Mouse (Mus musculus): ENCODE measurements around the gene Gja10. TPM values are rescaled to one million over a fixed set of nuclear protein-coding genes. Genes with fewer than 3 reads are reported as not detected.

Gja10 gene
- polyA plus RNA-seq (2012; ENCODE audit: insufficient read depth, insufficient read length, low replicate concordance, missing spikeins) = not detected in 2 replicates

DNA sequence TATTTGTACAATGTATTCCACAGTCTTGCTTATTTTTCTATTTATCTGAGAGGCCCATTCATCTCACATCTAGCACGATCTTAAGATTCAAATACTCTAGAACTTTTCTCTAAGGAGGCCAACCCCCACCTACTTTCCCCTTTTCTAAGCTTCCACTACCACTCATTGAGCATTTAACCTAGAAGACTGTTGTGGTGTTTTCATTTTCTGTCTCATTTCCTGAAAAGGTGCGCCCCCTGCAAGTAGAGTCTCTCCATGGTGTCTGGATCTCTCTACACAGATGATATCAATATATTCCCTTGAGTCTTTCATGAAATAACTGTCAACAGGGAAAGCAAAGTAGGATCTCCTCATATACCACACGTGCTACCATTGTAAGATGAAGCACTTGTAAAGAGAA lies at the start of gene Gja10:
Gene Gja10 (minus strand): TSS at position 101 of the 400 bp plus-strand sequence.
- no peak for TF ChIP-seq CTCF (IDR thresholded peaks at IDR 0.05; ENCODE audit: insufficient read depth, low read depth, low read length)
- no peak for TF ChIP-seq POLR2A (IDR thresholded peaks at IDR 0.05; ENCODE audit: insufficient read depth, low read depth, low read length)
- 70% methylated on average over 3 of the region's 3 CpGs for WGBS
- H3K4me3 ChIP-seq (ENCODE audit: insufficient read depth, low read depth, low read length) = no peak within 1 kb of the TSS
- no peaks in the 10 kb centered on the region for H3K4me1 ChIP-seq (ENCODE audit: control insufficient read depth, insufficient read depth, low read length)
- H3K27ac ChIP-seq (ENCODE audit: insufficient read depth, low read depth, low read length) = no peak within 1 kb of the TSS

DNA sequence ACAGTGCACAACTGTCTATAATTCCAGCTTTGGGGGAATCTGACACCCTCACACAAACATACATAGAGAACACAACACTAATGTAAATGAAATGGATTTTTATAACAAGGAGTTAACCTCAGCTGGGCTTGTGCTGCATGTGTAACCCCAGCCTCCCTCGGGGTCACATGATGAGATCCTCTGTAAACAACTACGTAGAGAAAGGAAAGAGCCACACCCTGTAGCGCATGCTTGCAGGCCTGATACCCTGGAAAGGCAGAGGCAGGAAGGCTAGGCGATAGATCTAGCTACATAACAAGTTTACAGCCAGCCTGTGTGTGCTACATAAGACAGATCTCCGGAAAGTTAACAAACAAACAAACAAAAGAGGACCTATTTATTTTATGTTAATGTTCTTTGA lies 49.1 kb upstream of the Gja10 start:
- no peak overlapping the region for H3K27ac ChIP-seq (ENCODE audit: insufficient read depth, low read depth, low read length)
- 80% methylated on average over 5 of the region's 5 CpGs for WGBS
- no peak overlapping the region for H3K4me3 ChIP-seq (ENCODE audit: insufficient read depth, low read depth, low read length)
- TF ChIP-seq CTCF (IDR thresholded peaks at IDR 0.05; ENCODE audit: insufficient read depth, low read depth, low read length) = no peak
- no peak for TF ChIP-seq POLR2A (IDR thresholded peaks at IDR 0.05; ENCODE audit: insufficient read depth, low read depth, low read length)
- H3K4me1 ChIP-seq (ENCODE audit: control insufficient read depth, insufficient read depth, low read length) = no peaks in the 10 kb centered on the region

- Histone ChIP-seq H3K27ac (ENCODE audit: insufficient read depth, low read depth, low read length) (no peak overlapping the region), H3K4me1 (ENCODE audit: control insufficient read depth, insufficient read depth, low read length) (no peaks in the 10 kb centered on the region), H3K4me3 (ENCODE audit: insufficient read depth, low read depth, low read length) (no peak overlapping the region)
- TF ChIP-seq POLR2A (IDR thresholded peaks at IDR 0.05; ENCODE audit: insufficient read depth, low read depth, low read length) (no peak), CTCF (IDR thresholded peaks at IDR 0.05; ENCODE audit: insufficient read depth, low read depth, low read length) (no peak)
Observed at GRCm38 (mm10) chr4:32621637-32622036, 19.1 kb upstream of the Gja10 start.

DNA sequence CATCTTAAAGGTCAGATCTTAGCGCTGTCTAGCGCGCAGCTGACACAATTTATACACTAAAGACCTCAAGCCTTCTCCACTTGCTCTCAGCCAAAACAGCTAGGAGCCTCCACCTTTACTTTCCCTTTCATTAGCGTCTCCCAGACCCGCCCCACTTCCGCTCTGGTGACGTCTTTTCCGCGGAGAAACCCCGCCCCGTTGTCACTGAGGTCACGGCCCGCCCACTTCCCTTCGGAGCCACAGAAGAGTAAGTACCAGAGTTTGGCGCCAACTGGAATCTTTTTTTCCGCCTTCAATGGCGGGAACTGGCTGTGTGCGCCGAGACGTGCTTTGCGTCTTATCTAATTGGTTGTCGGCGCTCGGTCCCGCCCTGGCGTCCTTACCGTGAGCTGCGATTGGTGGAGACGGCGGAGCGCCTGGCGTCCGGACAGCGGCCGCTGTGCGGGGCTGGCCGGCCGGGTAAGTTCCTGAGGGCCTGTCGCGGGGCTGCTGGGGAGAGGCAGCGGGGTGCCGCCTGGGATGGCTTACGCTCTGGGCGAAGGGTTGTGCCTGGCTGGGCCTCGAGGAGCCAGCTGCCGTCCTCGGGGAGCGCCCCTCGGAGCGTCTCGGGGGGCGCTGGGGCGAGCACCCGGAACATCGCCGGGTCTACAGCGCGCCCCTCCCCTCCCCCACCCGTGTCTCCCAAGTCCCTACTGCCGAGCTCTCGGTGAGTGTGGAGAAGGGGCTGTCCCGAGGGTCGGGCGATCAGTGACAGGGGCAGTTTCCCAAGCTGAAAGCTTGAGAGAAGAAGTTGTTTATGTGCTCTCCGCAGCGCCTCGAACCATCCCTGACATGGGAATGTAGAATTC lies 12.7 kb upstream of the Gja10 start, which contains the start of gene Casp8ap2:
Gene Casp8ap2 (plus strand): TSS at position 418 of the 848 bp plus-strand sequence.
- no peak for TF ChIP-seq CTCF (IDR thresholded peaks at IDR 0.05; ENCODE audit: insufficient read depth, low read depth, low read length)
- TF ChIP-seq POLR2A (IDR thresholded peaks at IDR 0.05; ENCODE audit: insufficient read depth, low read depth, low read length) = peak; percentile 47; the same call in 1 of the 2 replicates
- H3K4me3 ChIP-seq (ENCODE audit: insufficient read depth, low read depth, low read length) = peak within 1 kb of the TSS; percentile 81
- peak within 1 kb of the TSS; percentile 58; the same call in 1 of the 2 replicates for H3K27ac ChIP-seq (ENCODE audit: insufficient read depth, low read depth, low read length)
- WGBS = under 1% methylated on average over 67 of the region's 67 CpGs
- H3K4me1 ChIP-seq (ENCODE audit: control insufficient read depth, insufficient read depth, low read length) = no peaks in the 10 kb centered on the region

DNA sequence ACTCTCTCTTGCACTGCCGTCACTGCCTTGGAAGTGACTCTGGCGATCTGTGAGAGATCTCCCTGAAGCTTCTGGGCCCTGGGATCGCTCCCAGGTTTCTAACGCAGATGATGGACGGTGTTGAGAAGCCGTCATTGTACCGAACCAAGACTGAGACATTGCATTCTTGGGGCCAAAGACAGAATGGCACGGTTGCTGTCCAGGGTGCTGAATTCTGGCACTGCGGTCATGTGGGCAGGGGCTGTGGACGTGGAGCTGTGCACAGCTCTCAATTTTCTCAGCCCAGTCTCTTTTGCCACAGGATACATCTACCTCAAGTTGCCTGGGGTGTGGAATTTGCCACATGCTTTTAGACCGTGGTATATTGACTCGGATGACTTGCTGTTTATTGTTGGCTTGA lies 1.4 kb downstream of the Gja10 start:
- 30% methylated on average over 12 of the region's 12 CpGs for whole genome bisulfite sequencing

GRCm38 (mm10) chr4:32588237-32588636 lies 14.3 kb downstream of the Gja10 start:
- no peak for TF ChIP-seq POLR2A (IDR thresholded peaks at IDR 0.05; ENCODE audit: insufficient read depth, low read depth, low read length)
- TF ChIP-seq CTCF (IDR thresholded peaks at IDR 0.05; ENCODE audit: insufficient read depth, low read depth, low read length) = no peak
- no peak overlapping the region for H3K4me3 ChIP-seq (ENCODE audit: insufficient read depth, low read depth, low read length)
- no peaks in the 10 kb centered on the region; the same call in 1 of the 2 replicates for H3K4me1 ChIP-seq (ENCODE audit: control insufficient read depth, insufficient read depth, low read length)
- WGBS = 93% methylated on average over 6 of the region's 6 CpGs
- H3K27ac ChIP-seq (ENCODE audit: insufficient read depth, low read depth, low read length) = no peak overlapping the region

More for the DNA sequence above, 1.4 kb downstream of the Gja10 start:
- H3K4me3 ChIP-seq (ENCODE audit: insufficient read depth, low read depth, low read length) = no peak overlapping the region
- H3K27ac ChIP-seq (ENCODE audit: insufficient read depth, low read depth, low read length) = no peak overlapping the region
- TF ChIP-seq POLR2A (IDR thresholded peaks at IDR 0.05; ENCODE audit: insufficient read depth, low read depth, low read length) (no peak), CTCF (IDR thresholded peaks at IDR 0.05; ENCODE audit: insufficient read depth, low read depth, low read length) (no peak)
- no peaks in the 10 kb centered on the region for H3K4me1 ChIP-seq (ENCODE audit: control insufficient read depth, insufficient read depth, low read length)

DNA sequence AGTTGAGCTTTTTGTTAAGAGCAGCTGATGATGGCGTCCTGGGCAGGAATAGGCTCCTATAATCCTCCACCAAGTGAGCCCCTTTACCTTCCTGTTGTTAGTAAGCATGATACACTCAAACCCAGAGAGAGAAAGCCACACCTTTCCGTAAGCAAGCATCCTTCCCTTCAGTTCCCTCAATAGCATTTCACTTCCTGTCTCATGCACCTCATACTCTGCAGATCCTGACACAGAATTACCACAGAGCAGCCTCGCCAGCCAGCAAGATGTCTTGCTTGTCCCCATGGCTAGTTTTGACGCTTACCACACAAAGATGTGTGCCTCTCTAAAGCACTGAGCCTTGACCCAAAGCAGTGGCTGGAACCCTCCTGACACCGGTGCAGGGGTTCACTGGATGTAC lies 15.0 kb downstream of the Gja10 start:
- no peak for TF ChIP-seq POLR2A (IDR thresholded peaks at IDR 0.05; ENCODE audit: insufficient read depth, low read depth, low read length)
- no peak for TF ChIP-seq CTCF (IDR thresholded peaks at IDR 0.05; ENCODE audit: insufficient read depth, low read depth, low read length)
- Histone ChIP-seq H3K4me3 (ENCODE audit: insufficient read depth, low read depth, low read length) (no peak overlapping the region), H3K27ac (ENCODE audit: insufficient read depth, low read depth, low read length) (no peak overlapping the region), H3K4me1 (ENCODE audit: control insufficient read depth, insufficient read depth, low read length) (no peaks in the 10 kb centered on the region; the same call in 1 of the 2 replicates)
- 92% methylated on average over 5 of the region's 5 CpGs for WGBS

- WGBS = 17% methylated on average over 9 of the region's 9 CpGs
- Histone ChIP-seq H3K27ac (ENCODE audit: insufficient read depth, low read depth, low read length) (no peak overlapping the region), H3K4me1 (ENCODE audit: control insufficient read depth, insufficient read depth, low read length) (no peaks in the 10 kb centered on the region; the same call in 1 of the 2 replicates), H3K4me3 (ENCODE audit: insufficient read depth, low read depth, low read length) (no peak overlapping the region)
- TF ChIP-seq POLR2A (IDR thresholded peaks at IDR 0.05; ENCODE audit: insufficient read depth, low read depth, low read length) = no peak
- no peak for TF ChIP-seq CTCF (IDR thresholded peaks at IDR 0.05; ENCODE audit: insufficient read depth, low read depth, low read length)
Observed at GRCm38 (mm10) chr4:32586596-32586995, 16.0 kb downstream of the Gja10 start.

- TF ChIP-seq CTCF (IDR thresholded peaks at IDR 0.05; ENCODE audit: insufficient read depth, low read depth, low read length) = no peak
- TF ChIP-seq POLR2A (IDR thresholded peaks at IDR 0.05; ENCODE audit: insufficient read depth, low read depth, low read length) = no peak
- 63% methylated on average over 6 of the region's 6 CpGs for WGBS
Observed at GRCm38 (mm10) chr4:32584181-32584580, 18.4 kb downstream of the Gja10 start.

More at GRCm38 (mm10) chr4:32584181-32584580, 18.4 kb downstream of the Gja10 start:
- H3K4me1 ChIP-seq (ENCODE audit: control insufficient read depth, insufficient read depth, low read length) = peaks cover 3% of the 10 kb centered on the region; the same call in 1 of the 2 replicates
- H3K27ac ChIP-seq (ENCODE audit: insufficient read depth, low read depth, low read length) = no peak overlapping the region
- H3K4me3 ChIP-seq (ENCODE audit: insufficient read depth, low read depth, low read length) = no peak overlapping the region

Measured in olfactory bulb, adult 2 months (tissue).